Mouse (Mus musculus) forebrain, embryonic 14.5 days (tissue): ENCODE data around the gene Dop1b. TPM values are rescaled to one million over a fixed set of nuclear protein-coding genes. Genes with fewer than 3 reads are reported as not detected.

ENCODE experiments used
- ATAC-seq: fragments of 200-750 bp; cut with Nextera tagmentation; 2 replicates; pipeline ENCODE4 v1.8.0; 2017; ENCODE audit warnings: mild to moderate bottlenecking, moderate library complexity
- DNase-seq: peaks from one replicate; pipeline ENCODE4 v3.0.0-alpha.2; 2015; ENCODE audit warnings: low spot score
- H3K27ac ChIP-seq: fragments of 300-500 bp; sonication (generic); 2 replicates; pipeline ENCODE4 v1.5.1; 2014; ENCODE audit warnings: low read depth, mild to moderate bottlenecking, control low read depth, low read length, moderate library complexity
- H3K27me3 ChIP-seq: fragments of 300-500 bp; sonication (generic); replicated peaks from 2 replicates; pipeline ENCODE4 v1.6.1; 2014; ENCODE audit warnings: low read length, control low read depth, mixed read lengths; ENCODE audit not compliant: control insufficient read depth, insufficient read depth
- H3K36me3 ChIP-seq: fragments of 300-500 bp; sonication (generic); 2 replicates; pipeline ENCODE4 v1.6.1; 2014; ENCODE audit warnings: low read length, control low read depth; ENCODE audit not compliant: control insufficient read depth, insufficient read depth
- H3K4me1 ChIP-seq: fragments of 300-500 bp; sonication (generic); 2 replicates; pipeline ENCODE4 v1.6.1; 2014; ENCODE audit warnings: antibody characterized with exemption, low read length, control low read depth; ENCODE audit not compliant: control insufficient read depth, insufficient read depth
- H3K4me2 ChIP-seq: fragments of 300-500 bp; sonication (generic); 2 replicates; pipeline ENCODE4 v1.6.1; 2014; ENCODE audit warnings: mild to moderate bottlenecking, control low read depth, low read length
- H3K4me3 ChIP-seq: fragments of 300-500 bp; sonication (generic); 2 replicates; pipeline ENCODE4 v1.5.1; 2014; ENCODE audit warnings: low read depth, low read length, control low read depth
- H3K9ac ChIP-seq: fragments of 300-500 bp; sonication (generic); 2 replicates; pipeline ENCODE4 v1.6.1; 2014; ENCODE audit warnings: mild to moderate bottlenecking, low read length, control low read depth, moderate library complexity
- H3K9me3 ChIP-seq: fragments of 300-500 bp; sonication (generic); replicated peaks from 2 replicates; pipeline ENCODE4 v1.6.1; 2016; ENCODE audit warnings: low read length, control low read depth, mixed read lengths; ENCODE audit not compliant: control insufficient read depth
- WGBS: fragments of 180-500 bp; shearing (Covaris S2); extraction: QIAGEN DNeasy Blood & Tissue Kit; methylation state at CpG from one replicate; pipeline ENCODE4 v1.1.7; 2014; 5-methylcytosine and 5-hydroxymethylcytosine counted together
- polyA plus RNA-seq: library from polyadenylated mRNA; unstranded; fragments of >200 nt; fragmentation: Nextera tagmentation; extraction: Ambion mirVana; gene quantifications from 2 replicates; pipeline ENCODE4 v1.2.1, GENCODE M21; 2014

The Dop1b gene
- polyA plus RNA-seq, 1 experiment from 2014 or later = 19.6 TPM

- Histone ChIP-seq H3K36me3 (peaks cover 73% of the 10 kb centered on the region), H3K4me3 (no peak overlapping the region), H3K4me2 (no peak overlapping the region), H3K4me1 (no peaks in the 10 kb centered on the region), H3K27me3 (no peaks in the 10 kb centered on the region), H3K9ac (no peak overlapping the region), H3K27ac (no peak overlapping the region), H3K9me3 (no peaks in the 10 kb centered on the region)
- no peak for ATAC-seq
- no peak for DNase-seq
- WGBS = 85% methylated on average over 5 of the region's 5 CpGs
Measured at GRCm38 (mm10) chr16:93756622-93757021, 44.9 kb downstream of the Dop1b start.

GRCm38 (mm10) chr16:93763378-93763777, 51.7 kb downstream of the Dop1b start:
- Histone ChIP-seq H3K27me3 (no peaks in the 10 kb centered on the region), H3K4me3 (no peak overlapping the region), H3K27ac (no peak overlapping the region), H3K36me3 (peaks cover 58% of the 10 kb centered on the region), H3K9ac (no peak overlapping the region), H3K4me1 (no peaks in the 10 kb centered on the region), H3K4me2 (no peak overlapping the region), H3K9me3 (no peaks in the 10 kb centered on the region)
- no peak for ATAC-seq
- WGBS = 79% methylated on average over 6 of the region's 6 CpGs
- DNase-seq = no peak

DNA sequence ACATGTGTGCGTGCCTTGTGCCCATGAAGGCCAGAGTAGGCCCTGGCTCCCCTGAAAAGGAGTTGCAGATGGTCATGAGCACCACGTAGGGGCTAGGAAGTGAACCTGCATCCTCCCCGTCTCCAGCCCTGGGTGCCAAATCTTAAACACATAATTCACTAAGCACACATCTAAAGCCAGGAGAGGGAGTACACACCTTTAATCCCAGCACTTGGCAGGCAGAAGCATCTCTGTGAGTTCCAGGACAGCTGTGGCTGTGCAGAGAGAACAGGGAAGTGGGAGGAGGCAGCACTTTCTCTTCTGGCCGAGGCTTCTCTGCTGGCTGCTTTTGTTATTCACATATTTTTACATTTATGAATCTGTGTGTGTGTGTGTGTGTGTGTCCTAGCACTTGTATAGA, 52.9 kb downstream of the Dop1b start:
- H3K27me3 ChIP-seq = no peaks in the 10 kb centered on the region
- no peaks in the 10 kb centered on the region for H3K9me3 ChIP-seq
- no peak overlapping the region for H3K4me3 ChIP-seq
- ATAC-seq (no peak), DNase-seq (no peak)
- no peak overlapping the region for H3K9ac ChIP-seq
- no peak overlapping the region for H3K27ac ChIP-seq
- H3K4me2 ChIP-seq = no peak overlapping the region
- 74% methylated on average over 4 of the region's 4 CpGs for WGBS
- H3K36me3 ChIP-seq = peaks cover 53% of the 10 kb centered on the region
- H3K4me1 ChIP-seq = no peaks in the 10 kb centered on the region

DNA sequence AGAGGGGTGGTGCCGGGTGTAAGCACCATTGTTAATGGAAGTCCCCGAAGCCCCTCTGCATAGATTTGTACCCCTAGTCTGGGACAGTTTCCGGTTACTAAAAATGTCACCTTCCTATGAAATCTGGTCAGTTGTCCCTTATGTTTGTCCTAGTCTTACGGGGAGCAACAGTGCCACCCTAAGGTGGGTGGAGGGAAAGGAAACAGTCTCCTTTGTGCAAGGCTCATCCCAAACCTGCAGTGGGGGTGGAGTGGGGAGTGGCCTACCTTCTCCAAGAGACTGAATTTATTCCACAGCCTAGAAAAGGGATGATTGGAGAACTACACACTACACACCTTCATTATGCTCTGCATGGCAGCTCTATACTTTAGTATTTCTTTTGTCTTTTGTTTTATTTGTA, 55.3 kb downstream of the Dop1b start:
- WGBS = 63% methylated on average over 4 of the region's 4 CpGs
- H3K4me3 ChIP-seq = no peak overlapping the region
- no peaks in the 10 kb centered on the region for H3K4me1 ChIP-seq
- no peaks in the 10 kb centered on the region for H3K9me3 ChIP-seq
- DNase-seq (peak; percentile 36), ATAC-seq (no peak)
- peaks cover 46% of the 10 kb centered on the region for H3K36me3 ChIP-seq
- no peak overlapping the region for H3K27ac ChIP-seq
- H3K4me2 ChIP-seq = no peak overlapping the region
- no peaks in the 10 kb centered on the region for H3K27me3 ChIP-seq
- H3K9ac ChIP-seq = no peak overlapping the region

GRCm38 (mm10) chr16:93767548-93767947, 55.8 kb downstream of the Dop1b start:
- no peak overlapping the region for H3K4me2 ChIP-seq
- 55% methylated on average over 6 of the region's 6 CpGs for WGBS
- H3K9me3 ChIP-seq = no peaks in the 10 kb centered on the region
- H3K4me1 ChIP-seq = no peaks in the 10 kb centered on the region
- peaks cover 40% of the 10 kb centered on the region for H3K36me3 ChIP-seq
- no peak overlapping the region for H3K4me3 ChIP-seq
- no peak for ATAC-seq
- H3K27me3 ChIP-seq = no peaks in the 10 kb centered on the region
- H3K9ac ChIP-seq = no peak overlapping the region
- no peak for DNase-seq
- H3K27ac ChIP-seq = no peak overlapping the region

GRCm38 (mm10) chr16:93769621-93770020, 57.9 kb downstream of the Dop1b start:
- no peak overlapping the region for H3K4me3 ChIP-seq
- ATAC-seq (no peak), DNase-seq (no peak)
- H3K4me1 ChIP-seq = no peaks in the 10 kb centered on the region
- H3K4me2 ChIP-seq = no peak overlapping the region
- WGBS = 68% methylated on average over 15 of the region's 15 CpGs
- H3K36me3 ChIP-seq = peaks cover 36% of the 10 kb centered on the region
- no peaks in the 10 kb centered on the region for H3K9me3 ChIP-seq
- no peaks in the 10 kb centered on the region for H3K27me3 ChIP-seq
- H3K9ac ChIP-seq = no peak overlapping the region
- H3K27ac ChIP-seq = no peak overlapping the region

- WGBS = 75% methylated on average over 32 of the region's 32 CpGs
- Histone ChIP-seq H3K27ac (no peak overlapping the region), H3K9me3 (no peaks in the 10 kb centered on the region), H3K27me3 (no peaks in the 10 kb centered on the region), H3K9ac (no peak overlapping the region), H3K4me1 (no peaks in the 10 kb centered on the region), H3K36me3 (peaks cover 33% of the 10 kb centered on the region), H3K4me2 (no peak overlapping the region), H3K4me3 (no peak overlapping the region)
- DNase-seq (no peak), ATAC-seq (no peak)
Measured at GRCm38 (mm10) chr16:93770271-93770926, 58.7 kb downstream of the Dop1b start.

DNA sequence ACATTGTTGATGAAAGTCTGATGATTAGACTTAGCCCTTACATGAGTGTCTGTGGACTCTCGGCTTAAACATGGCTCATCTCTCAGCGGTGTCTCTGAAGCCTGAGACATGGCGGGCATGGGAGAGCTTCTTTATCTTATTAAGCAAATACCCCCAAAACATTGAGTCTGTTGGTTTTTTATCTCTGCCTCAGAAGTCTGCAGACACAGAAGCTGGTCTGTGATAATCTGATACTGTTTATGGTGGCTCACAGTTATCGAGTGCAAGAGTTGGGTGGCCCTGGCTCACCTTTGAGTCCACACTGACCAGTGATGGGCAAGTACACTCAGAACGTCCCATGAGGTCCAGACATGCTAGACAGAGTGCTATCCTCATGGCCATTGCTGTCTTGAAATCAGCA, 63.0 kb downstream of the Dop1b start:
- H3K27ac ChIP-seq = no peak overlapping the region
- H3K27me3 ChIP-seq = no peaks in the 10 kb centered on the region
- no peak overlapping the region for H3K4me2 ChIP-seq
- WGBS = 89% methylated on average over 5 of the region's 5 CpGs
- H3K36me3 ChIP-seq = peaks cover 35% of the 10 kb centered on the region
- DNase-seq = no peak
- no peaks in the 10 kb centered on the region for H3K9me3 ChIP-seq
- no peak for ATAC-seq
- no peak overlapping the region for H3K9ac ChIP-seq
- H3K4me1 ChIP-seq = no peaks in the 10 kb centered on the region
- no peak overlapping the region for H3K4me3 ChIP-seq

GRCm38 (mm10) chr16:93776468-93776867, 64.8 kb downstream of the Dop1b start:
- no peak overlapping the region for H3K27ac ChIP-seq
- no peak overlapping the region for H3K9ac ChIP-seq
- H3K4me3 ChIP-seq = no peak overlapping the region
- WGBS = 88% methylated on average over 5 of the region's 5 CpGs
- DNase-seq (no peak), ATAC-seq (no peak)
- no peak overlapping the region for H3K4me2 ChIP-seq
- H3K36me3 ChIP-seq = peaks cover 31% of the 10 kb centered on the region
- no peaks in the 10 kb centered on the region for H3K27me3 ChIP-seq
- H3K9me3 ChIP-seq = no peaks in the 10 kb centered on the region
- no peaks in the 10 kb centered on the region for H3K4me1 ChIP-seq
